19 mouse cellular contexts compared by ENCODE assay signal in genomic region chr19:55139301-55139700, GRCm38 (mm10). TPM values are rescaled to one million over a fixed set of nuclear protein-coding genes. Genes with fewer than 3 reads are reported as not detected.
DNase-seq lines count a peak whose midpoint lies in the region; ATAC-seq and TF ChIP-seq lines count a peak whose summit lies in the region.
"Had no signal": no experiment of that assay in that cellular context is flagged by ENCODE, and none has a peak within 500 bp of the region (broad histone marks: within the 10 kb centered on the region; RNA-seq: fewer than 3 reads in every experiment).

No protein-coding gene starts in this region.

- no peak overlapping the region for H3K27ac ChIP-seq in CH12.LX (ENCODE audit: insufficient read depth, low read depth)
- peak overlapping the region; percentile 58 for H3K27ac ChIP-seq in liver, adult 2 months (replicated peaks; ENCODE audit: insufficient read depth, low read depth, low read length)
- H3K27ac ChIP-seq in forebrain, embryonic 12.5 days, result no peak overlapping the region
- H3K27ac ChIP-seq: embryonic facial prominence, embryonic 10.5 days; hindbrain, postnatal 0 days; midbrain, embryonic 12.5 days; neural tube, embryonic 12.5 days had no signal

- H3K36me3 ChIP-seq in CH12.LX (replicated peaks in 1 of 2; ENCODE audit: control insufficient read depth in 1 of 2, insufficient read depth in 1 of 2, low read length in 1 of 2), result no peaks in the 10 kb centered on the region
- no peaks in the 10 kb centered on the region for H3K36me3 ChIP-seq in liver, adult 2 months (ENCODE audit: control insufficient read depth, insufficient read depth, low read length)
- H3K36me3 ChIP-seq in forebrain, embryonic 12.5 days (replicated peaks), result no peaks in the 10 kb centered on the region
- H3K36me3 ChIP-seq: embryonic facial prominence, embryonic 10.5 days; G1E; kidney, embryonic 15.5 days; midbrain, embryonic 12.5 days; neural tube, embryonic 12.5 days had no signal

- no peak for TF ChIP-seq RAD21 in CH12.LX (IDR thresholded peaks at IDR 0.05; ENCODE audit: low read depth, low read length)

- 27% methylated on average over 7 of the region's 7 CpGs for WGBS in liver, adult 2 months
- 88% methylated on average over 7 of the region's 7 CpGs for WGBS in forebrain, embryonic 12.5 days

- dilution Hi-C loops in CH12.LX (cut with MboI; ENCODE audit: extremely low pct_ligation_motif_present, extremely low pct_unique_long_range_greater_than_20kb, low sequenced_read_pairs), result no loop called here

- no peak overlapping the region for H3K4me3 ChIP-seq in CH12.LX (replicated peaks in 1 of 3; ENCODE audit: low read depth in 2 of 3, low read length in 2 of 3, poor library complexity in 1 of 3)
- no peak overlapping the region for H3K4me3 ChIP-seq in liver, adult 2 months (ENCODE audit: insufficient read depth, low read depth, low read length)
- H3K4me3 ChIP-seq in forebrain, embryonic 12.5 days (replicated peaks), result no peak overlapping the region
- H3K4me3 ChIP-seq: embryonic facial prominence, embryonic 10.5 days; kidney, embryonic 15.5 days; midbrain, embryonic 12.5 days; neural tube, embryonic 12.5 days had no signal

- no peaks in the 10 kb centered on the region for H3K27me3 ChIP-seq in CH12.LX (replicated peaks)
- no peaks in the 10 kb centered on the region for H3K27me3 ChIP-seq in liver, adult 2 months (ENCODE audit: control insufficient read depth, insufficient read depth, low read length)
- no peaks in the 10 kb centered on the region for H3K27me3 ChIP-seq in forebrain, embryonic 12.5 days
- H3K27me3 ChIP-seq: kidney, embryonic 15.5 days; midbrain, embryonic 12.5 days; neural tube, embryonic 12.5 days had no signal

- peak; percentile 37 for DNase-seq in CH12.LX (ENCODE audit: extremely low read depth)
- DNase-seq in adrenal gland, adult 2 months, result peak; percentile 91
- DNase-seq in liver, adult 2 months (ENCODE audit: extremely low read depth, low read depth, low spot score), result peak; percentile 99
- no peak for DNase-seq in embryo, embryonic 11 days
- no peak for DNase-seq in cerebellum, postnatal 25 days
- DNase-seq: cerebellum, adult 11 months; thymus, postnatal 4 days had no signal

- no peak overlapping the region for H3K9ac ChIP-seq in CH12.LX (ENCODE audit: insufficient read depth, low read depth)
- no peak overlapping the region for H3K9ac ChIP-seq in liver, adult 2 months (ENCODE audit: low read depth, low read length)
- no peak overlapping the region for H3K9ac ChIP-seq in forebrain, embryonic 12.5 days
- H3K9ac ChIP-seq: kidney, embryonic 15.5 days; midbrain, embryonic 12.5 days; neural tube, embryonic 12.5 days had no signal

- H3K4me1 ChIP-seq in CH12.LX (ENCODE audit: control insufficient read depth in 1 of 2, insufficient read depth in 2 of 2), result peaks cover 0 to 39% of the 10 kb centered on the region in 2 experiments; a peak in 2 of 4 replicates
- H3K4me1 ChIP-seq in liver, adult 2 months (ENCODE audit: control insufficient read depth, insufficient read depth, low read length), result peaks cover 15% of the 10 kb centered on the region
- H3K4me1 ChIP-seq in forebrain, embryonic 12.5 days, result peaks cover 34% of the 10 kb centered on the region

- TF ChIP-seq CTCF in CH12.LX (conservative IDR thresholded peaks at IDR 0.05 in 1 of 2, IDR thresholded peaks at IDR 0.05 in 1 of 2; ENCODE audit: low read depth in 2 of 2, low read length in 2 of 2), result no peak
- no peak for TF ChIP-seq CTCF in liver, adult 2 months (IDR thresholded peaks at IDR 0.05; ENCODE audit: low read depth, low read length)

- TF ChIP-seq POLR2A in CH12.LX (IDR thresholded peaks at IDR 0.05; ENCODE audit: low read depth, low read length), result no peak
- no peak for TF ChIP-seq POLR2A in liver, adult 2 months (IDR thresholded peaks at IDR 0.05; ENCODE audit: extremely low read depth, insufficient read depth, low read length)

- no peaks in the 10 kb centered on the region for H3K79me2 ChIP-seq in CH12.LX (replicated peaks; ENCODE audit: control insufficient read depth, extremely low read depth, insufficient read depth, poor library complexity, severe bottlenecking)
- no peaks in the 10 kb centered on the region for H3K79me2 ChIP-seq in liver, adult 2 months (ENCODE audit: control insufficient read depth, insufficient read depth, low read length)

- H3K4me2 ChIP-seq in CH12.LX (ENCODE audit: insufficient read depth, low read depth, poor library complexity, severe bottlenecking), result no peak overlapping the region
- no peak overlapping the region for H3K4me2 ChIP-seq in forebrain, embryonic 12.5 days
- H3K4me2 ChIP-seq: kidney, embryonic 15.5 days; midbrain, embryonic 12.5 days; neural tube, embryonic 12.5 days had no signal

- in situ Hi-C loops in CH12.LX (cut with MboI; ENCODE audit: low pct_ligation_motif_present, low pct_unique_long_range_greater_than_20kb, low sequenced_read_pairs), result loop anchor here (5.0 kb wide), 1 partner anchor 37 kb away; no protein-coding TSS in a partner anchor

- TF ChIP-seq EP300 in CH12.LX (IDR thresholded peaks at IDR 0.05; ENCODE audit: low read length), result peak; percentile 51; the same call in 1 of the 2 replicates

- peak; percentile 77 for ATAC-seq in megakaryocyte, adult 5-6 weeks (ENCODE audit: poor library complexity, severe bottlenecking)
- ATAC-seq in forebrain, embryonic 12.5 days (ENCODE audit: low FRiP score), result no peak
- ATAC-seq: hindbrain, postnatal 0 days had no signal

- no peaks in the 10 kb centered on the region for H3K9me3 ChIP-seq in CH12.LX (replicated peaks; ENCODE audit: low read length)
- H3K9me3 ChIP-seq in forebrain, embryonic 12.5 days, result no peaks in the 10 kb centered on the region
- H3K9me3 ChIP-seq: embryonic facial prominence, embryonic 10.5 days; G1E; kidney, embryonic 15.5 days; midbrain, embryonic 12.5 days; neural tube, embryonic 12.5 days had no signal

TF ChIP-seq in CH12.LX, 34 proteins besides CTCF, POLR2A, EP300 and RAD21:
- TF ChIP-seq MAFK (IDR thresholded peaks at IDR 0.05; ENCODE audit: insufficient replicate concordance, low read length), result 0 out of 2 replicates have a peak, but pooled peaks have one; percentile 7
- TF ChIP-seq BHLHE40 (IDR thresholded peaks at IDR 0.05; ENCODE audit: low read depth, low read length), result 0 out of 2 replicates have a peak, but pooled peaks have one; percentile 36
- TF ChIP-seq SMC3 (IDR thresholded peaks at IDR 0.05; ENCODE audit: low read depth, low read length), result no peak
- TF ChIP-seq MEF2A (IDR thresholded peaks at IDR 0.05; ENCODE audit: borderline replicate concordance, low read depth, low read length), result no peak
- TF ChIP-seq IRF4 (IDR thresholded peaks at IDR 0.05; ENCODE audit: low read depth, low read length), result peak; percentile 46; the same call in 1 of the 2 replicates

RNA-seq across cellular contexts. Expression of gene Gpam, which starts 12.3 kb away (rescaled TPM):
- total RNA-seq in CH12.LX (2012; rRNA removed), result 11.1 and 12.3 TPM in 2 replicates
- 12.5 and 12.9 TPM in 2 replicates for total RNA-seq in CH12.LX (2014; rRNA removed)
- polyA plus RNA-seq in CH12.LX (2012; ENCODE audit: insufficient read length, low read depth), result 8.2 and 8.8 TPM in 2 replicates
- total RNA-seq in adrenal gland, adult 2 months (2021), result 100 to 1,000 TPM; 199 to 552 TPM
- polyA plus RNA-seq in adrenal gland, adult 2 months (2012; rRNA removed), result 134 and 233 TPM in 2 replicates
- 261 and 274 TPM in 2 replicates for total RNA-seq in liver, adult 2 months (2014; rRNA removed)
- 90.2 and 102 TPM in 2 replicates for polyA plus RNA-seq in liver, adult 2 months (2012; rRNA removed)
- total RNA-seq in megakaryocyte, adult 5-6 weeks (2015), result 1.7 and 1.8 TPM in 2 replicates
- total RNA-seq in megakaryocyte, adult 5-6 weeks (2017), result 4.4 and 9.3 TPM in 2 replicates
- 21.5 and 24.4 TPM in 2 replicates for polyA plus RNA-seq in forebrain, embryonic 12.5 days (2016; fragmentation: Nextera tagmentation; extraction: Ambion mirVana)

RNA-seq across cellular contexts. Expression of gene Tectb, which starts 41.2 kb away (rescaled TPM):
- not detected in 2 replicates for total RNA-seq in CH12.LX (2012; rRNA removed)
- not detected in 2 replicates for total RNA-seq in CH12.LX (2014; rRNA removed)
- not detected in 2 replicates for polyA plus RNA-seq in CH12.LX (2012; ENCODE audit: insufficient read length, low read depth)
- total RNA-seq in adrenal gland, adult 2 months (2021), result under 1 TPM; 0.41 to 0.89 TPM
- 0.04 TPM in 1 of 2 replicates, not detected in the other for polyA plus RNA-seq in adrenal gland, adult 2 months (2012; rRNA removed)
- 0.18 and 0.20 TPM in 2 replicates for total RNA-seq in liver, adult 2 months (2014; rRNA removed)
- 0.07 TPM in 1 of 2 replicates, not detected in the other for polyA plus RNA-seq in liver, adult 2 months (2012; rRNA removed)
- total RNA-seq in megakaryocyte, adult 5-6 weeks (2015), result not detected in 2 replicates
- total RNA-seq in megakaryocyte, adult 5-6 weeks (2017), result not detected in 2 replicates
- polyA plus RNA-seq in forebrain, embryonic 12.5 days (2016; fragmentation: Nextera tagmentation; extraction: Ambion mirVana), result 0.13 and 0.36 TPM in 2 replicates
- total RNA-seq: gastrocnemius, adult 8-10 months had no signal
- polyA plus RNA-seq: embryonic facial prominence, embryonic 10.5 days; forebrain, embryonic 11.5 days; G1E; heart, embryonic 14.5 days; kidney, embryonic 15.5 days; limb, embryonic 14.5 days; neural tube, embryonic 12.5 days had no signal

Comparison
In these comparisons a context has a peak if more than half of its experiments do, and no peak if none do; other contexts are left out.
1. DNase-seq: peak in CH12.LX (single experiment), adrenal gland, adult 2 months (single experiment) and liver, adult 2 months (single experiment); none in embryo, embryonic 11 days (single experiment) and cerebellum, postnatal 25 days (0 of 2).
2. RNA of gene Gpam, which starts 12.3 kb away (total RNA-seq): 199 to 552 TPM in adrenal gland, adult 2 months and 261 to 274 TPM in liver, adult 2 months; 11.1 to 12.9 TPM in CH12.LX and 1.7 to 9.3 TPM in megakaryocyte, adult 5-6 weeks; every median in the first group is over 10 times any median in the second.